Mouse (Mus musculus): ENCODE data around the gene Por.

Gene Por

GRCm38 (mm10) chr5:135772519-135772918 is 102.7 kb downstream of the Por start:
- no peak for DNase-seq (ENCODE audit: low read depth, low spot score)

- DNase-seq (ENCODE audit: low read depth, low spot score), result no peak
Observed at GRCm38 (mm10) chr5:135776546-135776945, 106.7 kb downstream of the Por start.

GRCm38 (mm10) chr5:135777796-135778470 is 108.1 kb downstream of the Por start, which contains the start of gene Styxl1:
TSS of gene Styxl1 (minus strand) at chr5:135778385.
- DNase-seq (ENCODE audit: low read depth, low spot score), result peak; percentile 22

GRCm38 (mm10) chr5:135778471-135779445 is 108.9 kb downstream of the Por start, which contains the start of gene Mdh2:
TSS of gene Mdh2 (plus strand) at chr5:135778480.
- DNase-seq (ENCODE audit: low read depth, low spot score), result peak; percentile 100

GRCm38 (mm10) chr5:135780331-135780730 is 110.5 kb downstream of the Por start:
- DNase-seq (ENCODE audit: low read depth, low spot score), result no peak

- no peak for DNase-seq (ENCODE audit: low read depth, low spot score)
Observed at GRCm38 (mm10) chr5:135782901-135783300, 113.1 kb downstream of the Por start.

All from skeletal muscle tissue, adult 2 months (tissue).